Mouse (Mus musculus) limb, embryonic 12.5 days (tissue): ENCODE results near the gene Esr1. TPM values are rescaled to one million over a fixed set of nuclear protein-coding genes. Genes with fewer than 3 reads are reported as not detected.
"Not testable (repeated sequence)": the region's sequence is repeated elsewhere in the genome, so short reads cannot be mapped to it uniquely, and the experiment has no call there.

Source experiments
- ATAC-seq: fragments of 200-750 bp; cut with Nextera tagmentation; 2 replicates; pipeline ENCODE4 v1.8.0; 2017; ENCODE audit warnings: low read depth, moderate TSS enrichment; ENCODE audit not compliant: insufficient number of reproducible peaks, insufficient read depth, low FRiP score, low TSS enrichment
- H3K27ac ChIP-seq: fragments of 300-500 bp; sonication (generic); 2 replicates; pipeline ENCODE4 v1.5.1; 2016; ENCODE audit warnings: mild to moderate bottlenecking, moderate library complexity
- H3K27me3 ChIP-seq: fragments of 300-500 bp; sonication (generic); 2 replicates; pipeline ENCODE4 v1.6.1; 2016; ENCODE audit warnings: mild to moderate bottlenecking, moderate library complexity
- H3K36me3 ChIP-seq: fragments of 300-500 bp; sonication (generic); 2 replicates; pipeline ENCODE4 v1.6.1; 2016; ENCODE audit warnings: mild to moderate bottlenecking, moderate library complexity
- H3K4me1 ChIP-seq: fragments of 300-500 bp; sonication (generic); replicated peaks from 2 replicates; pipeline ENCODE4 v1.6.1; 2016
- H3K4me2 ChIP-seq: fragments of 300-500 bp; sonication (generic); 2 replicates; pipeline ENCODE4 v1.6.1; 2016; ENCODE audit warnings: mild to moderate bottlenecking, moderate library complexity
- H3K4me3 ChIP-seq: fragments of 300-500 bp; sonication (generic); replicated peaks from 2 replicates; pipeline ENCODE4 v1.5.1; 2016; ENCODE audit warnings: mild to moderate bottlenecking
- H3K9ac ChIP-seq: fragments of 300-500 bp; sonication (generic); replicated peaks from 2 replicates; pipeline ENCODE4 v1.6.1; 2016; ENCODE audit warnings: mild to moderate bottlenecking, moderate library complexity
- H3K9me3 ChIP-seq: fragments of 300-500 bp; sonication (generic); 2 replicates; pipeline ENCODE4 v1.6.1; 2016; ENCODE audit warnings: mild to moderate bottlenecking, moderate library complexity
- WGBS: fragments of 180-500 bp; shearing (Covaris S2); methylation state at CpG from one replicate; pipeline ENCODE4 v1.1.7; 2016; 5-methylcytosine and 5-hydroxymethylcytosine counted together
- polyA plus RNA-seq: library from polyadenylated mRNA; unstranded; fragments of >200 nt; fragmentation: Nextera tagmentation; extraction: Ambion mirVana; gene quantifications from 2 replicates; pipeline ENCODE4 v1.2.1, GENCODE M21; 2016

Gene Esr1
- polyA plus RNA-seq, 1 experiment from 2014 or later, result 1.1 TPM

GRCm38 (mm10) chr10:4598916-4599315 is 12.5 kb upstream of the Esr1 start:
- Histone ChIP-seq H3K9me3 (no peaks in the 10 kb centered on the region), H3K4me1 (no peaks in the 10 kb centered on the region), H3K36me3 (no peaks in the 10 kb centered on the region), H3K4me2 (no peak overlapping the region), H3K27me3 (no peaks in the 10 kb centered on the region), H3K4me3 (no peak overlapping the region), H3K27ac (no peak overlapping the region), H3K9ac (no peak overlapping the region)
- WGBS, result 80% methylated on average over 12 of the region's 12 CpGs
- ATAC-seq, result no peak

GRCm38 (mm10) chr10:4599591-4599990 is 11.8 kb upstream of the Esr1 start:
- no peak overlapping the region for H3K4me3 ChIP-seq

GRCm38 (mm10) chr10:4600796-4601474 is 10.5 kb upstream of the Esr1 start:
- Histone ChIP-seq H3K4me1 (no peaks in the 10 kb centered on the region), H3K4me2 (no peak overlapping the region), H3K36me3 (no peaks in the 10 kb centered on the region), H3K27ac (no peak overlapping the region), H3K9me3 (no peaks in the 10 kb centered on the region), H3K9ac (no peak overlapping the region), H3K4me3 (no peak overlapping the region), H3K27me3 (no peaks in the 10 kb centered on the region)
- WGBS, result 21% methylated on average over 2 of the region's 2 CpGs
- ATAC-seq, result no peak

More at GRCm38 (mm10) chr10:4599591-4599990, 11.8 kb upstream of the Esr1 start:
- Histone ChIP-seq H3K4me2 (no peak overlapping the region), H3K9ac (no peak overlapping the region), H3K27me3 (no peaks in the 10 kb centered on the region), H3K9me3 (no peaks in the 10 kb centered on the region), H3K27ac (no peak overlapping the region), H3K4me1 (no peaks in the 10 kb centered on the region), H3K36me3 (no peaks in the 10 kb centered on the region)
- ATAC-seq, result no peak
- WGBS, result 86% methylated on average over 4 of the region's 4 CpGs

- not testable (repeated sequence) for ATAC-seq, H3K27ac ChIP-seq, H3K36me3 ChIP-seq, H3K27me3 ChIP-seq, H3K9me3 ChIP-seq, H3K9ac ChIP-seq, H3K4me1 ChIP-seq, H3K4me2 ChIP-seq, H3K4me3 ChIP-seq
Observed at GRCm38 (mm10) chr10:4601612-4602011, 9.8 kb upstream of the Esr1 start.

- ATAC-seq, result no peak
- no peaks in the 10 kb centered on the region for H3K4me1 ChIP-seq
- 80% methylated on average over 4 of the region's 4 CpGs for WGBS
Observed at GRCm38 (mm10) chr10:4602466-4602865, 8.9 kb upstream of the Esr1 start.

GRCm38 (mm10) chr10:4604527-4605209 is 6.7 kb upstream of the Esr1 start:
- Histone ChIP-seq H3K9me3 (peaks cover 9% of the 10 kb centered on the region; the same call in 1 of the 2 replicates), H3K4me2 (no peak overlapping the region), H3K4me3 (no peak overlapping the region), H3K4me1 (0 out of 2 replicates have a peak, but pooled peaks cover 4% of the 10 kb centered on the region), H3K27ac (no peak overlapping the region), H3K9ac (no peak overlapping the region), H3K27me3 (no peaks in the 10 kb centered on the region), H3K36me3 (no peaks in the 10 kb centered on the region)
- WGBS, result 87% methylated on average over 4 of the region's 4 CpGs
- no peak for ATAC-seq

More at GRCm38 (mm10) chr10:4602466-4602865, 8.9 kb upstream of the Esr1 start:
- no peak overlapping the region for H3K4me2 ChIP-seq
- H3K27me3 ChIP-seq, result no peaks in the 10 kb centered on the region
- H3K9me3 ChIP-seq, result peaks cover 9% of the 10 kb centered on the region; the same call in 1 of the 2 replicates
- no peak overlapping the region for H3K9ac ChIP-seq
- no peak overlapping the region for H3K4me3 ChIP-seq
- H3K27ac ChIP-seq, result no peak overlapping the region
- H3K36me3 ChIP-seq, result no peaks in the 10 kb centered on the region

GRCm38 (mm10) chr10:4610234-4610633 is 1.2 kb upstream of the Esr1 start:
- peaks cover 9% of the 10 kb centered on the region; the same call in 1 of the 2 replicates for H3K9me3 ChIP-seq
- no peaks in the 10 kb centered on the region for H3K27me3 ChIP-seq
- H3K27ac ChIP-seq, result no peak overlapping the region
- no peak overlapping the region for H3K9ac ChIP-seq
- no peak overlapping the region for H3K4me2 ChIP-seq
- WGBS, result 68% methylated on average over 2 of the region's 2 CpGs
- H3K4me3 ChIP-seq, result no peak overlapping the region
- ATAC-seq, result no peak
- H3K36me3 ChIP-seq, result no peaks in the 10 kb centered on the region
- peaks cover 27% of the 10 kb centered on the region for H3K4me1 ChIP-seq

GRCm38 (mm10) chr10:4612313-4613036 is 1.1 kb downstream of the Esr1 start:
- Histone ChIP-seq H3K9me3 (no peaks in the 10 kb centered on the region), H3K4me2 (peak overlapping the region; percentile 45), H3K36me3 (no peaks in the 10 kb centered on the region), H3K27ac (peak overlapping the region; percentile 73), H3K27me3 (no peaks in the 10 kb centered on the region), H3K9ac (no peak overlapping the region), H3K4me1 (peaks cover 27% of the 10 kb centered on the region), H3K4me3 (peak overlapping the region; percentile 19; the same call in 1 of the 2 replicates)
- ATAC-seq, result no peak; the same call in 1 of the 2 replicates
- 64% methylated on average over 22 of the region's 22 CpGs for WGBS

- Histone ChIP-seq H3K4me2 (no peak overlapping the region), H3K4me1 (peaks cover 14% of the 10 kb centered on the region), H3K27me3 (no peaks in the 10 kb centered on the region), H3K9ac (no peak overlapping the region), H3K4me3 (no peak overlapping the region), H3K9me3 (no peaks in the 10 kb centered on the region), H3K36me3 (no peaks in the 10 kb centered on the region), H3K27ac (no peak overlapping the region)
- WGBS, result 85% methylated on average over 2 of the region's 2 CpGs
- no peak for ATAC-seq
Observed at GRCm38 (mm10) chr10:4618026-4618425, 6.6 kb downstream of the Esr1 start.

GRCm38 (mm10) chr10:4618686-4619085 is 7.3 kb downstream of the Esr1 start:
- Histone ChIP-seq H3K27ac (no peak overlapping the region), H3K36me3 (no peaks in the 10 kb centered on the region), H3K4me2 (no peak overlapping the region), H3K4me1 (peaks cover 14% of the 10 kb centered on the region), H3K27me3 (no peaks in the 10 kb centered on the region), H3K4me3 (no peak overlapping the region), H3K9me3 (no peaks in the 10 kb centered on the region), H3K9ac (no peak overlapping the region)
- ATAC-seq, result no peak
- WGBS, result 73% methylated on average over 5 of the region's 5 CpGs

GRCm38 (mm10) chr10:4619426-4619825 is 8.0 kb downstream of the Esr1 start:
- H3K36me3 ChIP-seq, H3K4me2 ChIP-seq, H3K4me3 ChIP-seq, H3K27me3 ChIP-seq, H3K9me3 ChIP-seq, H3K27ac ChIP-seq, ATAC-seq, H3K9ac ChIP-seq: not testable (repeated sequence)
- H3K4me1 ChIP-seq, result peaks cover 14% of the 10 kb centered on the region
- 79% methylated on average over 1 of the region's 1 CpGs for WGBS
